In the genomic region with DNA sequence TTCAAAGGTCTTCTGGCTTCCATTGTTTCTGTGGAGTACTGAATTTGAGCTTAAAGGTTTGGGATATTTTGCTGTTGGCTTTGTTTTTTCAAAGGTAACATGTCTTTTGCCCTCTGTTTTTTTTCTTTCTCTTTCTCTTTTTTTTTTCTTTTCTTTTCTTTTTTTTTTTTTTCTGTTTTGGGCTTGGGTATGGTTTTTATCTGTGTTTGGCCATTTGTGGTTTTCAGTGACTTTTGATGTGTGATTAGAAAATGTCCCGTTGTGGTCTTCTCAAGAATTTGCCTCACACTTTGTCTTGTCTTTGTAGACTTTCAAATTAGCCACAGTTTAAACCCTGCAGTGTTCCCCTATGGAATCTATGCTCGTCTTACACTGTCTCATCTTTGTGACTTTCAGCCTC, we compare ENCODE assay signal across 18 mouse cellular contexts.
"Had no signal": no experiment of that assay in that cellular context is flagged by ENCODE, and none has a peak within 500 bp of the region (broad histone marks: within the 10 kb centered on the region; RNA-seq: fewer than 3 reads in every experiment).

No protein-coding gene starts in this region.

- H3K36me3 ChIP-seq: midbrain, embryonic 13.5 days; midbrain, embryonic 15.5 days; neural tube, embryonic 13.5 days; neural tube, embryonic 15.5 days had no signal

- H3K9me3 ChIP-seq: midbrain, embryonic 10.5 days; midbrain, embryonic 13.5 days; midbrain, embryonic 15.5 days; neural tube, embryonic 13.5 days; neural tube, embryonic 15.5 days had no signal

- H3K27ac ChIP-seq: midbrain, embryonic 10.5 days; midbrain, embryonic 13.5 days; midbrain, embryonic 15.5 days; neural tube, embryonic 13.5 days; neural tube, embryonic 15.5 days had no signal

- H3K9ac ChIP-seq: lung, embryonic 14.5 days; midbrain, embryonic 13.5 days; midbrain, embryonic 15.5 days; neural tube, embryonic 13.5 days; neural tube, embryonic 15.5 days had no signal

- ATAC-seq: midbrain, embryonic 13.5 days; midbrain, embryonic 15.5 days had no signal

- DNase-seq: lung, adult 18-20 months; lung, embryonic 14.5 days; lung, postnatal 10 days; lung, postnatal 4 days; retina, postnatal 1 day; right cerebral cortex, adult 18-20 months; right cerebral cortex, postnatal 25 days; right cerebral cortex, postnatal 4 days; spleen, adult 18-20 months; thymus, adult 18-20 months; thymus, postnatal 14 days; thymus, postnatal 36 days had no signal

- H3K4me3 ChIP-seq: midbrain, embryonic 10.5 days; midbrain, embryonic 13.5 days; midbrain, embryonic 15.5 days; myocyte; neural tube, embryonic 13.5 days; neural tube, embryonic 15.5 days had no signal

- H3K27me3 ChIP-seq: midbrain, embryonic 13.5 days; midbrain, embryonic 15.5 days; neural tube, embryonic 13.5 days; neural tube, embryonic 15.5 days had no signal

- H3K4me1 ChIP-seq: midbrain, embryonic 10.5 days; midbrain, embryonic 13.5 days; midbrain, embryonic 15.5 days had no signal

- H3K4me2 ChIP-seq: lung, embryonic 14.5 days; midbrain, embryonic 13.5 days; midbrain, embryonic 15.5 days; neural tube, embryonic 13.5 days; neural tube, embryonic 15.5 days had no signal
